ENCODE assay signal across 9 mouse cellular contexts in genomic region chr8:105346611-105347427, GRCm38 (mm10). TPM values are rescaled to one million over a fixed set of nuclear protein-coding genes. Genes with fewer than 3 reads are reported as not detected.
DNase-seq lines count a peak whose midpoint lies in the region; ATAC-seq lines count a peak whose summit lies in the region.
"Had no signal": no experiment of that assay in that cellular context is flagged by ENCODE, and none has a peak within 500 bp of the region (broad histone marks: within the 10 kb centered on the region; RNA-seq: fewer than 3 reads in every experiment).

No protein-coding gene starts in this region.

- H3K9me3 ChIP-seq in hindbrain, embryonic 14.5 days (ENCODE audit: control insufficient read depth, low read length) = no peaks in the 10 kb centered on the region
- no peaks in the 10 kb centered on the region for H3K9me3 ChIP-seq in limb, embryonic 13.5 days
- H3K9me3 ChIP-seq in midbrain, embryonic 15.5 days = no peaks in the 10 kb centered on the region

- H3K4me3 ChIP-seq in hindbrain, embryonic 14.5 days (replicated peaks; ENCODE audit: low read length) = peak overlapping the region; percentile 74
- H3K4me3 ChIP-seq in limb, embryonic 13.5 days = peak overlapping the region; percentile 74
- H3K4me3 ChIP-seq in midbrain, embryonic 15.5 days = peak overlapping the region; percentile 69

- peak overlapping the region; percentile 98 for H3K4me2 ChIP-seq in hindbrain, embryonic 14.5 days (replicated peaks)
- H3K4me2 ChIP-seq in limb, embryonic 13.5 days (replicated peaks) = peak overlapping the region; percentile 96
- peak overlapping the region; percentile 98 for H3K4me2 ChIP-seq in midbrain, embryonic 15.5 days

- H3K27me3 ChIP-seq in hindbrain, embryonic 14.5 days (ENCODE audit: control insufficient read depth, insufficient read depth, low read length) = peaks cover 15% of the 10 kb centered on the region; the same call in 1 of the 2 replicates
- H3K27me3 ChIP-seq in limb, embryonic 13.5 days = peaks cover 3% of the 10 kb centered on the region; the same call in 1 of the 2 replicates
- H3K27me3 ChIP-seq in midbrain, embryonic 15.5 days (replicated peaks) = peaks cover 14% of the 10 kb centered on the region

- ATAC-seq in frontal cortex, adult (ENCODE audit: low TSS enrichment) = peak; percentile 10; the same call in 1 of the 2 replicates
- peak; percentile 9; the same call in 1 of the 2 replicates for ATAC-seq in hindbrain, embryonic 14.5 days (ENCODE audit: low FRiP score)
- ATAC-seq in limb, embryonic 13.5 days (ENCODE audit: low FRiP score, low read depth) = peak; percentile 2; the same call in 1 of the 2 replicates
- ATAC-seq in midbrain, embryonic 15.5 days (replicated peaks) = peak; percentile 28

- DNase-seq in frontal cortex, postnatal 10 days (ENCODE audit: low spot score in 2 of 2) = no peak
- peak; percentile 47 for DNase-seq in cerebellum, adult 8-10 months
- peak; percentile 85 for DNase-seq in gastrocnemius, adult 18-20 months (ENCODE audit: low spot score)
- DNase-seq in hindbrain, embryonic 14.5 days (ENCODE audit: low spot score) = no peak
- peak; percentile 61 for DNase-seq in urinary bladder, adult 2 months (ENCODE audit: low spot score)

- no peak overlapping the region for H3K27ac ChIP-seq in hindbrain, embryonic 14.5 days
- peak overlapping the region; percentile 83 for H3K27ac ChIP-seq in limb, embryonic 13.5 days
- H3K27ac ChIP-seq in midbrain, embryonic 15.5 days = no peak overlapping the region

- peaks cover 9% of the 10 kb centered on the region; the same call in 1 of the 2 replicates for H3K4me1 ChIP-seq in hindbrain, embryonic 14.5 days (replicated peaks; ENCODE audit: control insufficient read depth, insufficient read depth, low read length)
- peaks cover 43% of the 10 kb centered on the region for H3K4me1 ChIP-seq in limb, embryonic 13.5 days
- H3K4me1 ChIP-seq in midbrain, embryonic 15.5 days = peaks cover 40% of the 10 kb centered on the region

- 1% methylated on average over 34 of the region's 34 CpGs for WGBS in hindbrain, embryonic 14.5 days
- WGBS in limb, embryonic 13.5 days = under 1% methylated on average over 34 of the region's 34 CpGs
- WGBS in midbrain, embryonic 15.5 days = 2% methylated on average over 34 of the region's 34 CpGs

- H3K36me3 ChIP-seq in hindbrain, embryonic 14.5 days (replicated peaks; ENCODE audit: control insufficient read depth, insufficient read depth) = no peaks in the 10 kb centered on the region
- H3K36me3 ChIP-seq in limb, embryonic 13.5 days = no peaks in the 10 kb centered on the region
- no peaks in the 10 kb centered on the region for H3K36me3 ChIP-seq in midbrain, embryonic 15.5 days (replicated peaks)

- H3K9ac ChIP-seq in hindbrain, embryonic 14.5 days = peak overlapping the region; percentile 37; the same call in 1 of the 2 replicates
- H3K9ac ChIP-seq in limb, embryonic 13.5 days = peak overlapping the region; percentile 78
- H3K9ac ChIP-seq in midbrain, embryonic 15.5 days = no peak overlapping the region; the same call in 1 of the 2 replicates

RNA-seq across cellular contexts. Expression of gene Fhod1, which starts 0.9 kb away (rescaled TPM):
- 10 to 100 TPM; 19.7 to 26.1 TPM for total RNA-seq in gastrocnemius, adult 18-20 months (2021)
- polyA plus RNA-seq in hindbrain, embryonic 14.5 days (2014; fragmentation: Nextera tagmentation; extraction: Ambion mirVana) = 0.58 and 0.70 TPM in 2 replicates
- 2.1 and 2.3 TPM in 2 replicates for polyA plus RNA-seq in limb, embryonic 13.5 days (2015; fragmentation: Nextera tagmentation; extraction: Ambion mirVana)
- polyA plus RNA-seq in midbrain, embryonic 15.5 days (2015; fragmentation: Nextera tagmentation; extraction: Ambion mirVana) = 0.88 and 1.2 TPM in 2 replicates
- 17.0 and 18.4 TPM in 2 replicates for polyA plus RNA-seq in urinary bladder, adult 2 months (2012; rRNA removed)

RNA-seq across cellular contexts. Expression of gene Slc9a5, which starts 1.8 kb away (rescaled TPM):
- total RNA-seq in gastrocnemius, adult 18-20 months (2021) = under 1 TPM; 0.25 to 0.50 TPM
- polyA plus RNA-seq in hindbrain, embryonic 14.5 days (2014; fragmentation: Nextera tagmentation; extraction: Ambion mirVana) = 11.4 and 12.1 TPM in 2 replicates
- polyA plus RNA-seq in limb, embryonic 13.5 days (2015; fragmentation: Nextera tagmentation; extraction: Ambion mirVana) = 6.0 and 6.4 TPM in 2 replicates
- polyA plus RNA-seq in midbrain, embryonic 15.5 days (2015; fragmentation: Nextera tagmentation; extraction: Ambion mirVana) = 12.0 and 12.2 TPM in 2 replicates
- 2.6 and 3.4 TPM in 2 replicates for polyA plus RNA-seq in urinary bladder, adult 2 months (2012; rRNA removed)

RNA-seq across cellular contexts. Expression of gene Tmem208, which starts 20.7 kb away (rescaled TPM):
- total RNA-seq in gastrocnemius, adult 18-20 months (2021) = 10 to 100 TPM; 21.1 to 22.6 TPM
- polyA plus RNA-seq in hindbrain, embryonic 14.5 days (2014; fragmentation: Nextera tagmentation; extraction: Ambion mirVana) = 141 and 147 TPM in 2 replicates
- 119 and 122 TPM in 2 replicates for polyA plus RNA-seq in limb, embryonic 13.5 days (2015; fragmentation: Nextera tagmentation; extraction: Ambion mirVana)
- polyA plus RNA-seq in midbrain, embryonic 15.5 days (2015; fragmentation: Nextera tagmentation; extraction: Ambion mirVana) = 130 and 139 TPM in 2 replicates
- polyA plus RNA-seq in urinary bladder, adult 2 months (2012; rRNA removed) = 72.7 and 103 TPM in 2 replicates

RNA-seq across cellular contexts. Expression of gene Lrrc29, which starts 20.7 kb away (rescaled TPM):
- total RNA-seq in gastrocnemius, adult 18-20 months (2021) = 1 to 10 TPM in 1 of 2 experiments, under 1 TPM in 1; 0.89 to 1.4 TPM
- polyA plus RNA-seq in hindbrain, embryonic 14.5 days (2014; fragmentation: Nextera tagmentation; extraction: Ambion mirVana) = 0.46 and 0.92 TPM in 2 replicates
- 1.8 and 2.7 TPM in 2 replicates for polyA plus RNA-seq in limb, embryonic 13.5 days (2015; fragmentation: Nextera tagmentation; extraction: Ambion mirVana)
- polyA plus RNA-seq in midbrain, embryonic 15.5 days (2015; fragmentation: Nextera tagmentation; extraction: Ambion mirVana) = 0.68 and 1.1 TPM in 2 replicates
- 3.9 and 6.1 TPM in 2 replicates for polyA plus RNA-seq in urinary bladder, adult 2 months (2012; rRNA removed)

RNA-seq across cellular contexts. Expression of gene Plekhg4, which starts 26.3 kb away (rescaled TPM):
- under 1 TPM in 1 of 2 experiments, not detected in 1; 0.09 TPM for total RNA-seq in gastrocnemius, adult 18-20 months (2021)
- polyA plus RNA-seq in hindbrain, embryonic 14.5 days (2014; fragmentation: Nextera tagmentation; extraction: Ambion mirVana) = 1.8 and 2.6 TPM in 2 replicates
- polyA plus RNA-seq in limb, embryonic 13.5 days (2015; fragmentation: Nextera tagmentation; extraction: Ambion mirVana) = 0.73 and 1.2 TPM in 2 replicates
- polyA plus RNA-seq in midbrain, embryonic 15.5 days (2015; fragmentation: Nextera tagmentation; extraction: Ambion mirVana) = 2.1 and 2.4 TPM in 2 replicates
- 0.25 and 0.50 TPM in 2 replicates for polyA plus RNA-seq in urinary bladder, adult 2 months (2012; rRNA removed)
- total RNA-seq: neutrophil, adult 5-6 weeks had no signal

Comparison
In these comparisons a context has a peak if more than half of its experiments do, and no peak if none do; other contexts are left out.
1. DNase-seq: peak in cerebellum, adult 8-10 months (single experiment), gastrocnemius, adult 18-20 months (single experiment) and urinary bladder, adult 2 months (single experiment); none in frontal cortex, postnatal 10 days (0 of 2) and hindbrain, embryonic 14.5 days (single experiment).
2. Peak in every context shown above with its lines, with median percentiles within 50 percentile points of each other: ATAC-seq, H3K4me2 ChIP-seq and H3K4me3 ChIP-seq.